Mouse (Mus musculus) left cerebral cortex, adult 2 months (tissue): ENCODE measurements around the gene Zfp746. TPM values are rescaled to one million over a fixed set of nuclear protein-coding genes. Genes with fewer than 3 reads are reported as not detected.
"Not testable (repeated sequence)": the region's sequence is repeated elsewhere in the genome, so short reads cannot be mapped to it uniquely, and the experiment has no call there.

Experiments used
- DNase-seq, 2 experiments: peaks; one replicate each; pipeline ENCODE4 v3.0.0; 2021 to 2022; ENCODE audit warnings: low spot score in 2 of 2, mixed read lengths in 1 of 2; ENCODE audit errors: extremely low spot score in 1 of 2
- H3K27ac ChIP-seq: fragments of 200-600 bp; 2 replicates; pipeline ENCODE4 v1.8.1; 2022
- H3K4me3 ChIP-seq: fragments of 200-600 bp; 2 replicates; pipeline ENCODE4 v1.8.1; 2022
- CTCF ChIP-seq: fragments of 200-600 bp; IDR thresholded peaks from 2 replicates; pipeline ENCODE4 v1.8.1; 2022; ENCODE audit warnings: antibody characterized with exemption, mild to moderate bottlenecking, moderate library complexity
- intact Hi-C: fragments of 180-260 bp; cut with DNase I; formaldehyde crosslinking; loops from one replicate; pipeline ENCODE4 v1.15.1; 2025
- long read RNA-seq, 2 experiments: library from polyadenylated mRNA; stranded (forward); transcript quantifications; one replicate each; pipeline ENCODE4 v2.0.0; 2021; ENCODE audit warnings: borderline mapping rate in 2 of 2
- total RNA-seq, 2 experiments: library from RNA; stranded (reverse); gene quantifications; 2 replicates each; pipeline ENCODE4 v1.2.3; 2021

Zfp746 gene
- total RNA-seq = 10 to 100 TPM; 32.1 TPM
- long read RNA-seq, experiment 1, transcript Zfp746-201 (7 exons, 3,651 nt) = minor isoform, 15 of 85 reads
- long read RNA-seq, experiment 1, transcript Zfp746-203 (7 exons, 3,648 nt) = major isoform, 26 of 85 reads
- long read RNA-seq, experiment 1, partial matches to known transcripts = 4 of 85 reads
- long read RNA-seq, experiment 1, other reads (novel, unspliced or antisense) = 40 of 85 reads
- long read RNA-seq, experiment 2, transcript Zfp746-203 (7 exons, 3,648 nt) = major isoform, 6 of 49 reads
- long read RNA-seq, experiment 2, transcript Zfp746-201 (7 exons, 3,651 nt) = minor isoform, 5 of 49 reads
- long read RNA-seq, experiment 2, partial matches to known transcripts = 3 of 49 reads
- long read RNA-seq, experiment 2, other reads (novel, unspliced or antisense) = 35 of 49 reads

DNA sequence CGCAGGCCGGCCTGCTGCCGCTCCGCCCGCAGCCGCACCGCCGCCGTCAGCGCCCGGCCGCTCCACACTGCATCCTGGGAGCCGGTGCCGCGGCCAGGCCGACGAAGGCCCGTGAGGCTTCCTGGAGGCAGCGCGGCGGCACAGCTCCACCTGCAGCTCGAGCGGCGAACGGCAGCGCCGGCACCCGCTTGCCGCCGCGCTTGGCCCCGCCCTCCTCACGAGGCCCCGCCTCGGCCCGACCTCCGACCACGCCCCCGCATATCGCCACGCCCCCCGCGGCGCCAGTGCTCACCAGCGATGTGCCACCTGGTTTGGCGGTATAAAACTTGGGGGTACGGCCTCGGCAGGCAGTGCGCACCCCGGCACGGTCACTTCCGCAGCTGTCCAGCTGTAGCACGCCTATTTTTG, at the start of gene Zfp746:
Gene Zfp746 (minus strand): TSS at position 123 of the 408 bp plus-strand sequence.
- peak; percentile 95 to 97 for DNase-seq
- peak within 1 kb of the TSS; percentile 74 for H3K27ac ChIP-seq
- intact Hi-C loops = loop anchor here (5.0 kb wide), 2 partner anchors 249 to 311 kb away; partner anchors contain the start of genes Krba1 and Zfp398
- peak; percentile 81 for TF ChIP-seq CTCF
- H3K4me3 ChIP-seq = peak within 1 kb of the TSS; percentile 80

DNA sequence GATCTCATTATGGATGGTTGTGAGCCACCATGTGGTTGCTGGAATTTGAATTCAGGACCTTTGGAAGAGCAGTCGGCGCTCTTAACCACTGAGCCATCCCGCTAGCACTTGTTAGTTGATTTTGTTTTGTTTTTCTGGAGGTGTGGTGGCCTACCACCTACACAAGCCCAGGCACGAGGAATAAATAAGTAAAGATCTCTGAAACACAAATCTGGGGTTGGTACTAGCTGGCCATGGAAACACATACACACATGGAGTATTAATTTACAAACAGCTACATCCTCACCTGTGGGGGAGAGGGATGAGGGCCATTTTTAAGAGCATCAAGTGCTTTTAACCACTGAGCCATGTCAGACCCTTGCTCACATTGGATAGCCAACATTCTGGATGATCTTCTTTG, 34.7 kb upstream of the Zfp746 start:
- intact Hi-C loops, H3K4me3 ChIP-seq, H3K27ac ChIP-seq, DNase-seq: not testable (repeated sequence)

DNA sequence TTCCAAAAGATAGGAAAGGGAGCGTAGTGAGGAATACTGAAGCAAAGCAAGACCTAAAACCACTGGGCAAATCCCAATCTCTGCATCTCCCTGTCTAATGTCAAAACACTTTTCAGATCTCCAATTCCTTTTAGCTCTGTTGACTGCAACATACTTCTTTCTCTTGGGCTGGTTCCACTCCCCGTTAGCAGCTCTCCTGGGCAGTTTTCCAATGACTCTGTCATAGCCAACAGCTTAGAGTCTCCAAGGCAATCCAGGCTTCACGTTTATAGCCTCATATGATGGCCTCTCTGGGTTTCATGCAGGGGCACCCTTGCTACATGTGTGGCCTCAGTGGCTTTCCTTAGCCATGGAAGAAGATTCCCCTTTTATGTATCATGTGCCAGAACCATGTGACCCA, 29.6 kb upstream of the Zfp746 start:
- TF ChIP-seq CTCF = no peak
- intact Hi-C loops = no loop called here
- Histone ChIP-seq H3K27ac (no peak overlapping the region), H3K4me3 (no peak overlapping the region)
- peak in 1 of 2 experiments; percentile 9 for DNase-seq

DNA sequence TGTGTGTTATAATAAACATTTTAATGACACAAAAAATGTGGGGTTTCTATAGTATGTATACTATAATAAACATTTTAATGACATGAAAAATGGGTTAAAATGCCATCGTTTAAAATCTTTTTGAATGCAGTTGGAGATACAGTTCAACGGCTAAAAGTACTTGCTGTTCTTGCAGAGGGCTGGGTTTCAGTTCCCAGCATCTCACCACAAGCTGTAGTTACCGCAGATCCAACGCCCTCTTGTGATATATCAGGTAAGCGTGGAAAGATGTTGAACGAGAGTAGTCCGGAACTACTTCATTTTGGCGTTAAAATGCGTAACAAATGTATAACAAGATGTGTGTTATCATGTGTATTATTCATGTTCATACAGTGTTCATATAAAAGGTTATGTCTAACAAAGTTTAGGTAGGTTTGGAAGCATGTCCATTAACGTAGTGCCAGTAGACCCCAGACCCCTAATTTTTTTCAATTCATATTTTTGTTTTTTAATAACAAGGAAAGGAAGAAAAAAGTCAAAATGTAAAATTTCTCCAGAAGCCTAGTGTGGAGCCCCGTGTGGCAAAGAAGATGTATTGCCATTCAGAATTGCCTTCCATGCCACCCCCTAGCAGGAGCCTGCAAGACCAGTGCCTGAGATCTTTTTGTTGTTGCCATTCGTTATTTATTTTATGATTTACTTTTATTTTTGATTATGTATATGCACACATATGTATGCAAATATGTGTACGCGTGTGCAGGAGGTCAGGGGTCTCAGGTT, 743 bp upstream of the Zfp746 start:
- intact Hi-C loops = loop anchor here (5.0 kb wide), 2 partner anchors 250 to 310 kb away; partner anchors contain the start of genes Krba1 and Zfp398
- peak; percentile 24; the same call in 1 of the 2 replicates for TF ChIP-seq CTCF
- Histone ChIP-seq H3K4me3 (peak overlapping the region; percentile 80), H3K27ac (no peak overlapping the region)
- DNase-seq = no peak

DNA sequence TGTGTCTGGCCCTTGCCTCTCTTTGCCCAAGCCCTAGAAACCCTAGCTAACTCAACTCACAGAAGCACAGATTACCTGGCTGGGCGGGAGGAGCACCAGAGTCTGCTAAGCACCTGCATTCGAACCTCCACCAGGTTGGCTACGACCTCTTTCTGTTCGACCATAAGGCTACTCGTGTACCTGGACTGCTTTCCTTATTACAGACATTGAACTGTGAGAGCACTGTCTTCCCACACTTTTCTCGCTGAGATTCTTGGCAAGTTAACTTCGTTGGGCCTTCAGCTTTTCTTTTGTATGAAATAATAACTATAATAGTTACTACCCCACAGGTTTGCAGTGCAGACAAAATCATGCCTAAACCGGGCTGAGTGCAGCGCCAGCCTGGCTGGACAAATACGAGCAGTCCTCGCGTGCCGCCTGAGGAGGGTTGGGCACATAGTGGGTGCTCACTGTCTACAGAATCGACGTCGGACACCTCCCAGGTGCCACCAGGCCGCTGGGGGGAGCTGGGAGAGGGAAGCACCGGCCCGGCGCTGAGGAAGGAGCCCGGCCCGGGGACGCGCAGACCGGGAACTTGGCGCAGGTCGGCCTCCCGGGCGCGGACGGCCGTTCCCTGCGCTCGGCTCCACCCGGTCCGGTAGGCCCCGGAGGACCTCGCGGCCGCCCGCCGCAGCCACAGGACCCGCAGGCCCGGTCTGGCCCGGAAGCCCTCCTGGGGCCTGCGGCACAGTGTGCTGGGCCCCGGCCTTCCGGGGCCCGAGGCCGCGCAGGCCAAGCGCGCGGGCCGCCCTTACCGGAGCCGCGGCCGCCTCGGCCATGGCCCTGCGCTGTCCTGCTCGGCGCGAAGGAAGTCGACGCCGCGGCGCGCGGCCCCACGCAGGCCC, 630 bp downstream of the Zfp746 start:
- Histone ChIP-seq H3K4me3 (peak overlapping the region; percentile 80), H3K27ac (peak overlapping the region; percentile 74)
- intact Hi-C loops = loop anchor here (5.0 kb wide), 2 partner anchors 248 to 312 kb away; partner anchors contain the start of genes Krba1 and Zfp398
- DNase-seq = peak; percentile 68 to 69
- peak; percentile 18 for TF ChIP-seq CTCF

DNA sequence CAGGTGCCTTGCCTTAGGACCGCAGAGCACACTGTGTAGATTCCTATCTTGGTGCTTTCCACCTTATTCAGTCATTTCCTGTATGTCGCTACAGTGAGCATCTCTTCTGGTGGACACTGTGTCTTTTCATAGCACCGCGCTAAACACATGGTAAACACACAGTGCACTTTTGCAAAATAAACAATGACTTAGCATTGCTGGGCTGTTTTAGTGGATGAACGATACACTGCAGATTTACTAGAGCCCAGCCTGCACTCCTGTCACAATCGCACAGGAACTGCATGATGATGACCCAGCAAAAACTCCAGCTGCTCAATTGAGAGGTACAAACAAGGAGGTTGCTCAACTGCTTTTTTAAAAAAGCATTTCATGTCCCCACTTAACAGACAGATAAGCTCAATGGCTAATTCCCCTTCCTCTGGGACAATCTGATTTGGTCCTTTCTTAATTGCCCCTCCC, 2.6 kb downstream of the Zfp746 start:
- no peak for TF ChIP-seq CTCF
- H3K27ac ChIP-seq = no peak overlapping the region
- no peak overlapping the region for H3K4me3 ChIP-seq
- intact Hi-C loops = loop anchor here (5.0 kb wide), 1 partner anchor 36 kb away; the partner anchor contains the start of gene Zfp777
- no peak for DNase-seq

DNA sequence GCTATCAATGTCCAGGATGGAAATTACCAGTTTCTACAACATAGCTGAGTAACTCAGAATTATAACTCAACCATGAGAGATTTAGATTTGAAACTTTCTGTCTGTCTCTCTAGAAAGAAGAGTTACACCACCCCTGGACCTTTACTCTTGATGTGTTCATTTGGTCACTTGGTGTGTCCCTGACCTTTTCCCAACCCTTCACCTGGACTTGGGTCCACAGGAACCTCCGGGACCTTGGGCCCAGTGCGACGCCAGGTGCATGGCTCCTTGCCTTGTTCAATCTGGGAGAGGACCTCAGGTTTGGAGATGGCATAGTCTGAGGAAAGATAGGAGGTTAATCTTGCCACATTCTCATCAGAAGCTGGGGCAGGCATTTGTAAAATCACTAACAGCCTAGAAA, 4.4 kb downstream of the Zfp746 start:
- no peak overlapping the region for H3K4me3 ChIP-seq
- H3K27ac ChIP-seq = no peak overlapping the region
- TF ChIP-seq CTCF = no peak
- DNase-seq = no peak
- intact Hi-C loops = loop anchor here (5.0 kb wide), 1 partner anchor 35 kb away; the partner anchor contains the start of gene Zfp777

DNA sequence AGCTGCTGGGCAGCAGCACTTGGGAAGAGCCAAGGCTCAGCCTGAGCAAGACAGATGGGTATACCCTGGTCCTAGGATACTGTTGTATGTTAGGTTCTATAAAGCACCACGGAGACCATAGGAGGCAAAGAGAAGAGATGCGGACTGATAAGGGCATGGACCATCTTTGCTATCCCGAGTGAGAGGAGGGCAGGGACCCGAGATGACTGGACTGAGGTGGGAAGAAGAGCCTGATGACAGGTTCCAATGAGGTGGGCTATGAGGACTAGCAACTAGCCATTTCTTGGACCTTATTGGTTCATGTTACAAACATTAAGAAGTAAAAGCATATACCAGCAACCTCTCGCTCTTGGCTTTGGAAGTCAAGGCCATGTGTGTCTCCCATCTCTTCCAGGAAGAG, 5.4 kb downstream of the Zfp746 start:
- intact Hi-C loops = loop anchor here (5.0 kb wide), 1 partner anchor 34 kb away; the partner anchor contains the start of gene Zfp777
- H3K4me3 ChIP-seq = no peak overlapping the region
- no peak overlapping the region for H3K27ac ChIP-seq
- no peak for DNase-seq
- no peak for TF ChIP-seq CTCF

DNA sequence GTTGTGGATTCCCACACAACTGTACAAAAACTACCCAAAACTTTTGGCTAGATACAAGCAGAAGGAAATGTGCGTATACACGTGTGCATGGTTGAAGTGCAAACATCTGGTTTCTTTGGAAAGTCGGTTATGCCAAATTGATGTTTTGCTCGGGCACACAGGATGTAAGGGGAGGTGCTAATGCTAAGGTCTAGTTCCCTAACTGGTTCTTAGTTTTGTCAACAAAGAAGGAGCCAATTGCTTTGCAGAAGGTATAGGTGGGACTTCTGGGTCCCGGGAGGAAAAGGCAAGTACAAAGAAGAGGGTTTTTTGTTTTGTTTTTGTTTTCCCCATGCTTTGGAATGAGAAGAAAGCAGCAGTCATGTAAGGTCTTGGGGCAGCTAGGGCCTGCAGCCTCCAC, 13.1 kb downstream of the Zfp746 start:
- no peak overlapping the region; the same call in 1 of the 2 replicates for H3K27ac ChIP-seq
- intact Hi-C loops = no loop called here
- no peak for TF ChIP-seq CTCF
- no peak overlapping the region for H3K4me3 ChIP-seq
- no peak for DNase-seq

DNA sequence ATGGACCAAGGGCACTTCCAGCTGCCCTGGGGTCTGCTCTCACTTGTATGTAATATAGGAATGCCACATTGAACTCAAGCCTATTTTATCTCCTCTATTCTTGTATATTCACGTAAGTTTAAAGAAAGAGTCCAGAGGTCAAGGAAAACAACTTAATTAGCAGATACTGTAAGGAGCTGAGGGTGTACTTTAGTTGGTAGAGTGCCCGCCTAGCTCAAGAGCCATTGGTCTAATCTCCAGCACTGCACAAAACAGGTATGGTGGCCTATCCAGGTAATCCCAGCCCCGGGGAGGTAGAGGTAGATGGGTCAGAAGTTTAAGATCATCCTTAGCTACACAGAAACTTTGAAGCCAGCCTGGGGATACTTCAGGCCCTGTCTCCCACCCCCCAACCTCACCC, 18.9 kb downstream of the Zfp746 start:
- H3K27ac ChIP-seq = no peak overlapping the region
- no peak for DNase-seq
- no peak for TF ChIP-seq CTCF
- no peak overlapping the region for H3K4me3 ChIP-seq
- intact Hi-C loops = no loop called here

DNA sequence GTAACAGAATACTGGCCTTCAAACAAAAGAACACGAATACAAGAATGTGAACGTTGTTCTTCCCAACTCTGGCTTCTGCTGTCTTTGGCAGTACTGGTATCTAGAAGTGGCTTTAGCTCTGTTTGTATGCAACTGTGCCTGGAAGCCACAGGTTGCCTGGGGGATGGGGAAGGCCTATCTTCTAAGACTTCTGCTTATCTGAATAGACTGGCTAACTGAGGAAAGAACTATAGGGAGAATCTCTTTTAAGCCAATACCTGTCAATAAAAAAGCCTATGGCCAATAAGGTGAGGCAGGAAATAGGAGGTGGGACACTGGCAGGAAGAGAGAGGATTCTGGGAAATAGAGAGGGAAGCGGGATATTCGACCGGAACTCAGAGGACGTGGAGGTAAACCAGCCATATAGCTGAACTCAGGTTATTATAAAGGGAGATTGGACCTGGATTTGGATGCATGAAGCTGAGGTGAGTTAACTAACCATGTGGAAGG, 20.8 kb downstream of the Zfp746 start:
- Histone ChIP-seq H3K4me3 (no peak overlapping the region), H3K27ac (no peak overlapping the region)
- TF ChIP-seq CTCF = no peak
- DNase-seq = no peak
- intact Hi-C loops = no loop called here
